Mouse (Mus musculus): ENCODE results near the gene Klk5. TPM values are rescaled to one million over a fixed set of nuclear protein-coding genes. Genes with fewer than 3 reads are reported as not detected.

Gene Klk5
- polyA plus RNA-seq (2015; fragmentation: Nextera tagmentation; extraction: Ambion mirVana) = 1.1 TPM in 1 of 2 replicates, not detected in the other

DNA sequence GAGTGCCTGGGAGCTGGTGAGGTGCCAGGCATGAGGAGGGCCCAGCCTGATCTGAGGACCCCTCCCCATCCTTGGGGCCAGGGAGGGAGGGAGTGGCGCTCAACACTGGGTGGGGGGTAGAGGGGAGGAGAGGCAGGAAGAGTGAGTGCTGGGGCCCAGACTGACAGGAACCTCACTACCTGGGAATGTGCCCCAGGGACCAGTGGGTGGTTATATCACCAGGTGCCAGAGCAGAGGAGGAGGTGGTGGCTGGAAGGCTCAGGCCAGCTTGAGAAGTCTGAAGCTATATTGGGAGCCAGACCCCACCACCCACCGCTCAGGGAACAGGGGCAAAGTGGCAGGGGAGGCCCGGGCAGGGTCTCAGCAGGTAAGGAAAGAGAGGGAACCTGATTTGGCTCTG is at the start of gene Klk5:
Klk5 (plus strand) TSS at position 271 of the 400 bp plus-strand sequence.
- no peak for ATAC-seq (ENCODE audit: insufficient number of reproducible peaks, insufficient read depth, low FRiP score, low TSS enrichment, low read depth)
- no peaks in the 10 kb centered on the region for H3K4me1 ChIP-seq
- 52% methylated on average over 3 of the region's 3 CpGs for WGBS
- no peaks in the 10 kb centered on the region for H3K27me3 ChIP-seq
- no peak within 1 kb of the TSS for H3K27ac ChIP-seq
- H3K9ac ChIP-seq = no peak within 1 kb of the TSS
- no peak within 1 kb of the TSS for H3K4me2 ChIP-seq
- H3K9me3 ChIP-seq = no peaks in the 10 kb centered on the region
- H3K36me3 ChIP-seq = no peaks in the 10 kb centered on the region
- H3K4me3 ChIP-seq = no peak within 1 kb of the TSS

DNA sequence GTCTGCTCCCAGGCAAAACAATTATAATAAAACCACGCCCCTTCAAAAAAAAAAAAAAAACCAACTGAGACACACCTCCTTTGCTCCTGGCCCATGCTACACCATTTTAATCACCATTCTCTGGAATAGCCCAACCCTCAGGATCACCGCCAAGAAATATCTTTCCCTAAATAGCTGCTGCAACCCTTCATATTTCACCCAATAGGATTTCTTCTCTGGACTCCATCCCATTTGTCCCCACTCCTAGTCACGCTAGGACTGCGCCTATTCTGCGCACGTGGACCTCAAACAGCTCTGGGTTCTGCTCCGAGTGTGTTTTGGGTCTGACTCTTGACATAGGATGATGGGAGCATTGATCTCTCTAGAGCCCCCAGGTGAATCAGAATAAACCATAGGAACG is 45.4 kb upstream of the Klk5 start:
- Histone ChIP-seq H3K9ac (peak overlapping the region; percentile 64), H3K4me3 (peak overlapping the region; percentile 52)
- 8% methylated on average over 8 of the region's 8 CpGs for WGBS

DNA sequence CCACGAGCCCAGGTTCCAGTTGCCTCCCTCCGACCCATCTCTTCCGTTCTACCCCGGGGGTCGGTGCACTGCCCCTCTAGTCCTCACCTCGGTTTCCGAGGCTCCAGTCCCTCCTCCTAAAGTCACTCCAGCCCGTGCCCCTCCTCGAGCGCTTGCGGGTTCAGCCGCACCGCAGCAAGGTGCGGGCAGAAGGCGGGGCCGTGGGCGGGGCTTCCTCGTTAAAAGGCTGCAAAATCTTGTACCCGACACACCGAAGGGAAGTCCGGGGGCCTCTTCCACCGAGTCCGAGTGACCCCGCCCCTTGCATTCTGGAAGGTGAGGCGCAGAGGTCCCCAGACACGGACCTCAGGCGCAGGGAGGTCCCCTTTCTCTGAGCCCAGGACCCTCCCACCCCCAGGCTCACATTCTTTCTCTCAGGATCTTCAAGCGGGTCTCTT is 44.4 kb upstream of the Klk5 start, which contains the start of gene Klk8:
Klk8 (plus strand) TSS at position 245 of the 437 bp plus-strand sequence.
- peak within 1 kb of the TSS; percentile 64 for H3K9ac ChIP-seq
- H3K9me3 ChIP-seq = no peaks in the 10 kb centered on the region
- H3K4me2 ChIP-seq = peak within 1 kb of the TSS; percentile 82
- peaks cover 33% of the 10 kb centered on the region for H3K27me3 ChIP-seq
- 0 out of 2 replicates have a peak, but pooled peaks have one; percentile 45 for ATAC-seq (ENCODE audit: insufficient number of reproducible peaks, insufficient read depth, low FRiP score, low TSS enrichment, low read depth)
- no peaks in the 10 kb centered on the region for H3K36me3 ChIP-seq
- peak within 1 kb of the TSS; percentile 52 for H3K4me3 ChIP-seq
- H3K27ac ChIP-seq = peak within 1 kb of the TSS; percentile 22; the same call in 1 of the 2 replicates
- WGBS = under 1% methylated on average over 28 of the region's 28 CpGs
- H3K4me1 ChIP-seq = peaks cover 22% of the 10 kb centered on the region

More for the DNA sequence above, 45.4 kb upstream of the Klk5 start:
- Histone ChIP-seq H3K27ac (no peak overlapping the region), H3K36me3 (no peaks in the 10 kb centered on the region), H3K27me3 (peaks cover 33% of the 10 kb centered on the region), H3K4me1 (peaks cover 22% of the 10 kb centered on the region), H3K4me2 (peak overlapping the region; percentile 82), H3K9me3 (no peaks in the 10 kb centered on the region)
- ATAC-seq (ENCODE audit: insufficient number of reproducible peaks, insufficient read depth, low FRiP score, low TSS enrichment, low read depth) = no peak

DNA sequence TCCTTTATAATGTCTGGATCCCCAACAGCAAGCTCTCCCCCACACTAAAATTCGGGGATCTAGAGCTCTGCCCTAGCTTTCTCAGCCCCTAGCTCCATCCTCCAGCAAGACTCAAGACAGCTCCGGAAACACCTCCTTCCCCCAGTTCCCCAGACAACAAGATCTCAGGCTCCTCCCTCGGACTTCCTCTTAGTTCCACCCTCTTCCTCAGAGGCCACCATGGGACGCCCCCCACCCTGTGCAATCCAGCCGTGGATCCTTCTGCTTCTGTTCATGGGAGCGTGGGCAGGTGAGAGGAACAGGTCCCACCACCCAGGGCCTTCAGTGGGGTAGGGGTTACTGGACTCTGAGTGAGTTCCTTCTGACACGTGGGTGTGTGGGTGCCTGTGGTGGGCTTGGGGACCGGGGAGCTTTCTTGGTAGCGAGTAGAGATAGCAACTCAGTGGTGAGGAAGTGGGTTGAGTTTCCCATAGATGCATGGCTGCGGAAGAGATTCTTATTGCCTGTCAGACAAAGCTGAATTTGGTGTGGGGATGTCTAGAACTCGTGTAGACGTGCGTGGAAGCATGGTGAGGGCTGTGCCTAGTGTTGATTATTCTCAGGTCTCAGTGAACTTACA is 43.8 kb upstream of the Klk5 start:
- Histone ChIP-seq H3K27me3 (peaks cover 33% of the 10 kb centered on the region), H3K9ac (peak overlapping the region; percentile 64), H3K4me3 (peak overlapping the region; percentile 52), H3K27ac (no peak overlapping the region), H3K36me3 (no peaks in the 10 kb centered on the region), H3K4me2 (peak overlapping the region; percentile 82), H3K9me3 (no peaks in the 10 kb centered on the region), H3K4me1 (peaks cover 22% of the 10 kb centered on the region)
- WGBS = 33% methylated on average over 13 of the region's 13 CpGs
- no peak for ATAC-seq (ENCODE audit: insufficient number of reproducible peaks, insufficient read depth, low FRiP score, low TSS enrichment, low read depth)

DNA sequence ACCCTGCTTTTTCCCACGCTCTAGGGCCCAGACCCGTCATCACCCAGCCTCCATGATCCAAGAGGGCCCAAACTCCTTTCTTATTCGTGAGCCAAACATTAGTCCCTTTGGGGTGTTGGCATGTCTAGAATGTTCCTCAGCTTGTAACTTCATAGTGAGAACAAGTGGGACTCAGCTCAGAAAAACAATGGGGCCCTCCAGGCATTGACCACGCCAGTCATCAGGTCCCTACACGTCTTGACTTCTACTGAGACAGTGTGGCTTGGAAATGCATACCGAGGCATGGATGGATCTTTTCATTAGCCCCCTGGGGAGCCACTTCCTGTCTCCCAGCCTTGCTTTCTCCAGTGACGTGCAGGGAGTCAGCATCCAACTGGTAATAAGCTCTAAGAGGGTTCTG is 41.9 kb upstream of the Klk5 start:
- Histone ChIP-seq H3K4me2 (no peak overlapping the region), H3K4me3 (no peak overlapping the region), H3K27ac (no peak overlapping the region), H3K27me3 (peaks cover 33% of the 10 kb centered on the region), H3K9me3 (no peaks in the 10 kb centered on the region), H3K9ac (no peak overlapping the region), H3K4me1 (peaks cover 22% of the 10 kb centered on the region), H3K36me3 (no peaks in the 10 kb centered on the region)
- no peak for ATAC-seq (ENCODE audit: insufficient number of reproducible peaks, insufficient read depth, low FRiP score, low TSS enrichment, low read depth)
- 60% methylated on average over 7 of the region's 7 CpGs for WGBS

DNA sequence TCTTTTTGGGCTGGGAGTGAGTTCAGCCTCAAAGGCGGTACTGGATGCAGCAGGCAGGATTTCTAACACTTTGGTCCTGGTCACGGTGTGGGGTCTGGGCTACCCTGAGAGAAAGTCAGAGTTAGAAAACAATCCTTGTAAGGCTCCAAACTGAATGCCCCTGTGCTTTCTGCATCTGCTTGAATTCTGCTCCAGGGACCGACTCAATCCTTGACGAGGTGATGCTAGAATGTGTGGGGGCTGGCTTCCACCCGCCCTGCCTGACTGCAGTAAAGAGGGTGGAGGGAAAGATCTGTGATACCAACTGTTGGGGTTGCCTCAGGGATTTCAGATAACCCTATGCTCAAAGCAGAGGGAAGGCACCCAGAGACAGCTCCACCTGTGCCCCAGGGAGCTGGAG is 30.8 kb upstream of the Klk5 start, which contains the start of gene Klk7:
Klk7 (plus strand) TSS at position 301 of the 400 bp plus-strand sequence.
- Histone ChIP-seq H3K4me2 (no peak within 1 kb of the TSS), H3K4me1 (no peaks in the 10 kb centered on the region), H3K27ac (no peak within 1 kb of the TSS), H3K4me3 (no peak within 1 kb of the TSS), H3K9me3 (no peaks in the 10 kb centered on the region), H3K36me3 (no peaks in the 10 kb centered on the region), H3K9ac (no peak within 1 kb of the TSS), H3K27me3 (no peaks in the 10 kb centered on the region)
- whole genome bisulfite sequencing = 48% methylated on average over 5 of the region's 5 CpGs
- no peak for ATAC-seq (ENCODE audit: insufficient number of reproducible peaks, insufficient read depth, low FRiP score, low TSS enrichment, low read depth)

DNA sequence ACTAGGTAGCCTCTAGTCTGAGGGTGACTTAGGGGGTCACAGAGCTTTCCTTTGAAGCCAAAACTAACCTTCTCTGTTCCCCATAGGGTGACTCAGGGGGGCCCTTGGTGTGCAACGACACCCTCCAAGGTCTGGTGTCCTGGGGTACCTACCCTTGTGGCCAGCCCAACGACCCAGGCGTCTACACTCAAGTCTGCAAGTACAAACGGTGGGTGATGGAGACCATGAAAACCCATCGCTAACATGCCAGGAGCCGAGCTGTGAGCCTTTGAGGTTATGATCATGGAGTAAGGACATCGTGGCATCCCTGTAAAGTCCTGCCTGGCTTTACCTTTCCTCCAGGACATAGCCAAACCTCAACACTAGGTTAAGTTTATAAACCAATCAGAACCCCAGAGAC is 26.6 kb upstream of the Klk5 start:
- WGBS = 83% methylated on average over 7 of the region's 7 CpGs

DNA sequence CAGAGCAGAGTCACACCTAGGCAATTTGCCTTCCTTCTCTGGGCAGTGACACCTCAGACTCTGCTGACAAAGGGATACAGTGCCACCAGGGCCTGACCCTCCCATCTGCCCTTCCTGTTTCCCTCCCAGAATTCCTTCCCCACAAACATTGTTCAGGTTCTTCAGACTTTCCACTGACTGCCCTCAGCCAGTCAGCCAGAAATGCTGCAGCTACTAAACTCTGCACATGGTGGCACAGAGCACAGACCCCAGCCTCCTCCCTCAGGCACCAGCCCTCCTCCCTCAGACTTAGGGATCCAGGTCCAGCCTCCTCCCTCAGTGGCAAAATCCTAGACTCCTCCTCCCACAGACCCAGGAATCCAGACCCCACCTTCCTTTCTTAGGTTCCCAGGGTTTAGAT is 25.0 kb upstream of the Klk5 start:
- no peak overlapping the region for H3K27ac ChIP-seq
- H3K9me3 ChIP-seq = no peaks in the 10 kb centered on the region
- H3K4me1 ChIP-seq = no peaks in the 10 kb centered on the region
- no peaks in the 10 kb centered on the region for H3K36me3 ChIP-seq
- no peak overlapping the region for H3K9ac ChIP-seq
- no peaks in the 10 kb centered on the region for H3K27me3 ChIP-seq
- H3K4me2 ChIP-seq = no peak overlapping the region
- ATAC-seq (ENCODE audit: insufficient number of reproducible peaks, insufficient read depth, low FRiP score, low TSS enrichment, low read depth) = no peak
- no peak overlapping the region for H3K4me3 ChIP-seq

More for the DNA sequence above, 26.6 kb upstream of the Klk5 start:
- H3K36me3 ChIP-seq = no peaks in the 10 kb centered on the region
- no peak overlapping the region for H3K9ac ChIP-seq
- no peak overlapping the region for H3K4me2 ChIP-seq
- H3K27ac ChIP-seq = no peak overlapping the region
- no peaks in the 10 kb centered on the region for H3K27me3 ChIP-seq
- H3K4me3 ChIP-seq = no peak overlapping the region
- no peaks in the 10 kb centered on the region for H3K4me1 ChIP-seq
- H3K9me3 ChIP-seq = no peaks in the 10 kb centered on the region
- ATAC-seq (ENCODE audit: insufficient number of reproducible peaks, insufficient read depth, low FRiP score, low TSS enrichment, low read depth) = no peak

DNA sequence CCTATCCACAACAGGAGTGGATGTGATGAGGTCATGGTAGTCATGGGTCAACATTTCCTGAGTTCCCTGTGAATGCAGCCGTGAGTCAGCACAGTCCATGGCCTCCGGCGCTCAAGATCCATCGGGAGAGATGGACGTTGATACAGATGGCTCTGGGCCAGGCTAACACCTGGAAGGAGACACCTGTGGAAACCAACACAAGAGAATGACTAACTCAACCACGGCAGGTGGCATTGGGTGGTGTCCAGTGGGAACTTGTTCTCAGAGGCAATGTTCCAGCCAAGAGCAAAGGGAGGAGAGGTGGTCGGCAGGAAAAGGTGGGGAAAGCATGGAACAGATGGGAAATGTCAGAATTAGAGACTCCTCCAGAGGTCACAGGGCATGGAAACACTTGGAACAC is 20.2 kb upstream of the Klk5 start:
- no peak for ATAC-seq (ENCODE audit: insufficient number of reproducible peaks, insufficient read depth, low FRiP score, low TSS enrichment, low read depth)
- Histone ChIP-seq H3K36me3 (no peaks in the 10 kb centered on the region), H3K9ac (no peak overlapping the region), H3K9me3 (no peaks in the 10 kb centered on the region), H3K27ac (no peak overlapping the region), H3K27me3 (no peaks in the 10 kb centered on the region), H3K4me3 (no peak overlapping the region), H3K4me1 (no peaks in the 10 kb centered on the region), H3K4me2 (no peak overlapping the region)
- WGBS = 91% methylated on average over 7 of the region's 7 CpGs

DNA sequence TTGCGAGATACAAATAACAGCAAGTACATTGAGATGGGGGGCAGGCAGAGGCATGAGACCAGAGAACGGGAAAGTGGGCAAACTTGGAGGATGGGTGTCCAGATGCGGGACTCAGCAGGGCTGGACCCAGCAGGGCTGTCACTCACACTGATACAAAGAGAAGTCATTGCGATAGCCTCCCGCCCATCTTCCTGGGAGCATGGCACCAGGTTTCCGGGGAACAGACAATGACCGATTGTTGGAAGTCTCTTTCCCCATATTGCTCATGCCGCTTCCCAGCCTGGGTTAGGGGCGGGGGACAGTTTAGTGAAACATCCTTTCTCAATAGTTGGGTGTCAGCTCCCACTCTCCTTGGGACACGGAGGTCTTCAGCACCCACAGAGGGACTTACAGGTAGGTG is 17.6 kb upstream of the Klk5 start, which contains the start of gene Klk6:
Klk6 (plus strand) TSS at position 301 of the 400 bp plus-strand sequence.
- Histone ChIP-seq H3K27ac (no peak within 1 kb of the TSS), H3K27me3 (no peaks in the 10 kb centered on the region), H3K4me1 (no peaks in the 10 kb centered on the region), H3K36me3 (no peaks in the 10 kb centered on the region), H3K4me3 (no peak within 1 kb of the TSS), H3K9ac (no peak within 1 kb of the TSS), H3K4me2 (no peak within 1 kb of the TSS), H3K9me3 (no peaks in the 10 kb centered on the region)
- WGBS = 47% methylated on average over 10 of the region's 10 CpGs
- no peak for ATAC-seq (ENCODE audit: insufficient number of reproducible peaks, insufficient read depth, low FRiP score, low TSS enrichment, low read depth)

DNA sequence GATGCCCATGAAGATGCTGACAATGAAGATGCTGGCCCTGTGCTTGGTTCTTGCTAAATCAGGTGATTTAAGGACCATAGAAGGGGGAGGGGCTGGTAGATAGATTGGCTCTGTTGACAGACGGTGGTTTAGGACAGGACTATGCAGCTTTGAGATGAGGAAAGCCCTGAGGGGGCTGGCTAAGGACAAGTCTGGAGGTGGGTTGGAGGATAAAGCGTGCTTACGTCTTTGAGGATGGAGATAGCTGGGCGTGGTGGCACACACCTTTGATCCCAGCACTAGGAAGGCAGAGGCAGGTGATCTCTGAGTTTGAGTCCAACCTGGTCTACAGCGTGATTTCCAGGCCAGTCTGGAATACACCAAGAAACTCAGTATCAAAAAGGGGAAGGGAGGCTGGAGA is 15.7 kb upstream of the Klk5 start:
- no peaks in the 10 kb centered on the region for H3K27me3 ChIP-seq
- no peak overlapping the region for H3K4me3 ChIP-seq
- no peak overlapping the region for H3K27ac ChIP-seq
- H3K9me3 ChIP-seq = no peaks in the 10 kb centered on the region
- H3K9ac ChIP-seq = no peak overlapping the region
- 84% methylated on average over 5 of the region's 5 CpGs for WGBS
- H3K4me1 ChIP-seq = no peaks in the 10 kb centered on the region
- ATAC-seq (ENCODE audit: insufficient number of reproducible peaks, insufficient read depth, low FRiP score, low TSS enrichment, low read depth) = no peak
- H3K36me3 ChIP-seq = no peaks in the 10 kb centered on the region
- H3K4me2 ChIP-seq = no peak overlapping the region

DNA sequence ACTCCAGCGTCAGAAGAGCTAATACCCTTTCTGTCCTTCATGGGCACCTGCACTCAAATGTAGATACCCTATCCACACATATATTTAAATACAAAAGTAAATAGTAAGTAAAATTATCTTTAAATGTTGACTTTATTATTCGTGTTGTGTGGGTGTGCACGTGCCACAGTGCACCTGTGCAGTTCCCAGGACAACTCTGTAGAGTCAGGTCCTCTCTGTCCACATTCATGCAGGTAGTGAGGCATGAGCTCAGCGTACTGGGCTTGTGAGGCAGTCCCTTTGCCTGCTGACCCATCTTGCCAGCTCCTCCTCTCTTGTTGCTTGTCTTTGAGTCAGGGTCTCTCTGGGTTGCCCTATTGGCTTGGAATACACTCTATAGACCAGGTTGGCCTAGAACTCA is 14.1 kb upstream of the Klk5 start:
- Histone ChIP-seq H3K36me3 (no peaks in the 10 kb centered on the region), H3K4me3 (no peak overlapping the region), H3K9me3 (no peaks in the 10 kb centered on the region), H3K27ac (no peak overlapping the region), H3K4me1 (no peaks in the 10 kb centered on the region), H3K9ac (no peak overlapping the region), H3K4me2 (no peak overlapping the region), H3K27me3 (no peaks in the 10 kb centered on the region)
- no peak for ATAC-seq (ENCODE audit: insufficient number of reproducible peaks, insufficient read depth, low FRiP score, low TSS enrichment, low read depth)
- 85% methylated on average over 4 of the region's 4 CpGs for WGBS
